Mouse (Mus musculus): ENCODE data around the gene AW011738.

AW011738 gene

DNA sequence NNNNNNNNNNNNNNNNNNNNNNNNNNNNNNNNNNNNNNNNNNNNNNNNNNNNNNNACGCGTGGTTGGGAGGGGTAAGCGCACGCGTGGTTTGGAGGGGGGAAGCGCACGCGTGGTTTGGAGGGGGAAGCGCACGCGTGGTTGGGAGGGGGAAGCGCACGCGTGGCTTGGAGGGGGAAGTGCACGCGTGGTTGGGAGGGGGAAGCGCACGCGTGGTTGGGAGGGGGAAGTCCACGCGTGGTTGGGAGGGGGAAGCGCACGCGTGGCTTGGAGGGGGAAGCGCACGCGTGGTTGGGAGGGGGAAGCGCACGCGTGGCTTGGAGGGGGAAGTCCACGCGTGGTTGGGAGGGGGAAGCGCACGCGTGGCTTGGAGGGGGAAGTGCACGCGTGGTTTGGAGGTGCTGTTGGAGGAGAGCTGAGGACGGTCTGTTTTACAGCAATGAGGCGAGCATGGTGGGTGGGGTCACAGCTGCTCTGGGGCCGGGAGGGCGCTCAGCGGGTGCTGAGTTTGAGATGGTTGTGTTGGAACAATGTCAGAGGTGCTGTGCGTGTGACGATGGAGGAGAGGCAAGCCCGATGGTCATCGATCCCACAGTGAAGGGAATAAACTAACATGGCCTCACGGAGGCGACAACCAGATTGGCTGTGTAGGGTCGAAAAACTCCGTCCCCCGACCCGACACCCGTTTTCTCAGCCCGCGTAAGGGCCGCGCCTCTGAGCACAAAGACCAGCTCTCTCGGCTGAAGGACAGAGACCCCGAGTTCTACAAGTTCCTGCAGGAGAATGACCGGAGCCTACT is 33.7 kb downstream of the AW011738 start:
- DNase-seq (ENCODE audit: low spot score in 2 of 2) = no peak

GRCm38 (mm10) chr4:156249567-156249966 is 46.5 kb downstream of the AW011738 start:
- no peak for DNase-seq (ENCODE audit: low spot score in 2 of 2)

GRCm38 (mm10) chr4:156251081-156251480 is 48.0 kb downstream of the AW011738 start:
- no peak for DNase-seq (ENCODE audit: low spot score in 2 of 2)

DNA sequence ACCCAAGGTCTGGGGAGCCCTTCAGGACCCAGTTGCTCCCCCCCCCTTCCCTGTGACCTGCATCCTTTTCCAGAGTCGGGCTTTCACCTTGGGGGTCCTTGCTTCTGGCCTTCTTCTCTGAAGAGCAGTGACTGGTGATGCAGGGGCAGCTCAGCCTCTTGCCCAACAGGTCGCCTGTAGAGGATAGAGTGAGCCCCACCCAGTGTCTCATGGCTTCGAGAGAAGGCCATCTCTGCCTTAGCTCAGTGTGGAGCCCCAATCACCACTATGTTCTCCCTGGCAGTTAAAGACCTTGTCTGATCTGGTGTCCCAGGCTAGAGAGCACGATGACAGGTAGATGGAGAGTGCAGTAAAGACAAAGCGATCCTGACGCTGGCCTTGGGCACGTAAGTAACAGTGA is 49.0 kb downstream of the AW011738 start:
- no peak for DNase-seq (ENCODE audit: low spot score in 2 of 2)

DNA sequence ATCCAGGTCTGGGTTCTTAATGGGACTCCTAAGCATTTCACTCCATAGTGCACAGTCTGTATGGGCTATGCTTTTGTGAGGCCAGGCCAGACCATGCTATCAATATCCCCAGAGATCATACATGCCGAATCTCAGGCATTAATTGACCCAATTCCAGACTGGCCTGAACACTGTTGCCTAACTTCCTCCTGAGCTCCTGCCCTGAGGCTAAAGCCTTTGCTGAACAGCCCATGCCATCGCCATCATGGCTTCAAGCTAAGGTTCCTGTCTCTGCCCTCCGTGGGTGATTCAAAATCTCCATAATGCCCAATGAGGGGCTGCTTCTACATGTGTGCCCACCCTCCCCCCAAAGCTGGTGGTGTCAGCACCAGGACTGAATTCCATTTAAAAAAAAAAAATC is 49.5 kb downstream of the AW011738 start:
- DNase-seq (ENCODE audit: low spot score in 2 of 2) = no peak

GRCm38 (mm10) chr4:156253043-156253442 is 49.9 kb downstream of the AW011738 start:
- DNase-seq (ENCODE audit: low spot score in 2 of 2) = no peak

DNA sequence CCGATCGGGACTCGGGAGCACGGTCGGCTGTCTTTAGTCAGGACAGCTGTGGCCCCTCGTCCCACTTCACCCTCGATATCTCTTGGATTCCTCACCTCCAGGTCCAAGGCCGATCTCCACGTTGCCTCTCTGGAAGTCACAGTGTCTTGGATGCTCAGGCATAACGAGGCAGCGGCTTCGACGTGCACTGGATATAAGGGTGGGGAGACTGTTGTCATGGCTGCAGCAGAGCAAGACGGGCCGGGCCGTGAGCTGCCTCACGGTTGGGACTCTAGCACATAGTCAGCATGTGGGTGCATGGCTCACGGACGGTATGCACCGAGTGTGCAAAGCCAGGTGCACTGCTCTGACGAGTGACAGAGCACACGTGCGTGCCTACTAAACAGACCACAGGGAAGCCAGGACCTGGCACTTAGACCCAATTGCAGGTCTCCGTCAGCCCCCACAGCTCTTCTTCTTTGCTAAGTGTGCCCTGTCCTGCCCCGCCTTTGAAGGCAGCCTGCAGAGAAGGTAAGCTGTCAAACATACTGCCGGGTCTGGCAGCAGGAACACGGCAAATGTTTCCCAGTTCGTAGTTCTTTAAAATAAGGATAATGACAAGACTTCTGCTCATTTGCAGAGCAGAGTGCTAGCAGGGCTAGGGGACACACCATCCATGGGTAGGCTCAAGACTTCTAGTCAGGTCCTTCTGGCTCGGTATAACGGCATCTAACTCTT is 51.4 kb downstream of the AW011738 start:
- DNase-seq (ENCODE audit: low spot score in 2 of 2) = no peak
